Mouse (Mus musculus) bone marrow macrophage, adult 2 months (primary cell): ENCODE data around the gene Teddm2.

ENCODE experiments used
- CTCF ChIP-seq: IDR thresholded peaks from 2 replicates; pipeline ENCODE4 v1.5.1; 2012; ENCODE audit warnings: low read depth, mild to moderate bottlenecking, low read length, moderate library complexity
- POLR2A ChIP-seq: IDR thresholded peaks from 2 replicates; pipeline ENCODE4 v1.6.1; 2012; ENCODE audit warnings: mild to moderate bottlenecking, low read depth, low read length, borderline replicate concordance

GRCm38 (mm10) chr1:153924395-153925385 lies 24.7 kb upstream of the Teddm2 start:
- TF ChIP-seq CTCF (no peak), POLR2A (no peak)
